30 mouse cellular contexts compared by ENCODE assay signal in genomic region chr9:67241683-67242082, GRCm38 (mm10).
"Had no signal": no experiment of that assay in that cellular context is flagged by ENCODE, and none has a peak within 500 bp of the region (broad histone marks: within the 10 kb centered on the region; RNA-seq: fewer than 3 reads in every experiment).

No protein-coding gene starts in this region.

- H3K4me1 ChIP-seq: limb, embryonic 15.5 days; liver, embryonic 12.5 days; liver, embryonic 13.5 days; liver, embryonic 15.5 days; megakaryocyte, embryonic 14.5 days; midbrain, embryonic 10.5 days; midbrain, embryonic 12.5 days; midbrain, embryonic 13.5 days; midbrain, embryonic 15.5 days; neural tube, embryonic 12.5 days had no signal

- H3K9me3 ChIP-seq: limb, embryonic 10.5 days; limb, embryonic 15.5 days; liver, embryonic 13.5 days; liver, embryonic 15.5 days; midbrain, embryonic 12.5 days; midbrain, embryonic 13.5 days; midbrain, embryonic 15.5 days; neural tube, embryonic 12.5 days had no signal

- H3K27ac ChIP-seq: limb, embryonic 10.5 days; limb, embryonic 12.5 days; limb, embryonic 13.5 days; limb, embryonic 15.5 days; liver, embryonic 12.5 days; liver, embryonic 13.5 days; liver, embryonic 14.5 days; liver, embryonic 15.5 days; lung, embryonic 15.5 days; macrophage; midbrain, embryonic 10.5 days; midbrain, embryonic 12.5 days; midbrain, embryonic 13.5 days; midbrain, embryonic 15.5 days; neural tube, embryonic 12.5 days had no signal

- DNase-seq: left cerebral cortex, postnatal 4 days; liver; liver, embryonic 13.5 days; liver, postnatal 0 days; lung, adult 18-20 months; lung, adult 2 months; lung, postnatal 10 days; lung, postnatal 14 days; lung, postnatal 36 days; lung, postnatal 4 days; midbrain, embryonic 14.5 days had no signal

- H3K27me3 ChIP-seq: limb, embryonic 12.5 days; limb, embryonic 13.5 days; limb, embryonic 15.5 days; liver, embryonic 12.5 days; liver, embryonic 13.5 days; liver, embryonic 15.5 days; lung, embryonic 15.5 days; megakaryocyte, embryonic 14.5 days; midbrain, embryonic 12.5 days; midbrain, embryonic 13.5 days; midbrain, embryonic 15.5 days; neural tube, embryonic 12.5 days had no signal

- H3K36me3 ChIP-seq: liver, embryonic 12.5 days; liver, embryonic 13.5 days; liver, embryonic 15.5 days; lung, embryonic 15.5 days; midbrain, embryonic 12.5 days; midbrain, embryonic 15.5 days had no signal

- ATAC-seq: liver, embryonic 12.5 days; liver, postnatal 0 days; midbrain, embryonic 13.5 days; midbrain, embryonic 15.5 days; midbrain, embryonic 16.5 days had no signal

- H3K4me3 ChIP-seq: limb, embryonic 10.5 days; limb, embryonic 12.5 days; limb, embryonic 13.5 days; limb, embryonic 15.5 days; liver, embryonic 12.5 days; liver, embryonic 13.5 days; liver, embryonic 15.5 days; lung, embryonic 15.5 days; megakaryocyte, embryonic 14.5 days; midbrain, embryonic 10.5 days; midbrain, embryonic 12.5 days; midbrain, embryonic 13.5 days; midbrain, embryonic 15.5 days; myocyte; neural tube, embryonic 12.5 days had no signal

- H3K4me2 ChIP-seq: limb, embryonic 12.5 days; limb, embryonic 13.5 days; limb, embryonic 15.5 days; liver, embryonic 11.5 days; liver, embryonic 12.5 days; liver, embryonic 13.5 days; liver, embryonic 15.5 days; lung, embryonic 15.5 days; midbrain, embryonic 11.5 days; midbrain, embryonic 12.5 days; midbrain, embryonic 13.5 days; midbrain, embryonic 15.5 days; neural tube, embryonic 12.5 days had no signal

- H3K9ac ChIP-seq: limb, embryonic 12.5 days; limb, embryonic 13.5 days; limb, embryonic 15.5 days; liver, embryonic 12.5 days; liver, embryonic 13.5 days; liver, embryonic 14.5 days; liver, embryonic 15.5 days; liver, postnatal 0 days; lung, embryonic 15.5 days; midbrain, embryonic 12.5 days; midbrain, embryonic 13.5 days; midbrain, embryonic 15.5 days; neural tube, embryonic 12.5 days had no signal
